8 mouse cellular contexts compared by ENCODE assay signal in the genomic region with DNA sequence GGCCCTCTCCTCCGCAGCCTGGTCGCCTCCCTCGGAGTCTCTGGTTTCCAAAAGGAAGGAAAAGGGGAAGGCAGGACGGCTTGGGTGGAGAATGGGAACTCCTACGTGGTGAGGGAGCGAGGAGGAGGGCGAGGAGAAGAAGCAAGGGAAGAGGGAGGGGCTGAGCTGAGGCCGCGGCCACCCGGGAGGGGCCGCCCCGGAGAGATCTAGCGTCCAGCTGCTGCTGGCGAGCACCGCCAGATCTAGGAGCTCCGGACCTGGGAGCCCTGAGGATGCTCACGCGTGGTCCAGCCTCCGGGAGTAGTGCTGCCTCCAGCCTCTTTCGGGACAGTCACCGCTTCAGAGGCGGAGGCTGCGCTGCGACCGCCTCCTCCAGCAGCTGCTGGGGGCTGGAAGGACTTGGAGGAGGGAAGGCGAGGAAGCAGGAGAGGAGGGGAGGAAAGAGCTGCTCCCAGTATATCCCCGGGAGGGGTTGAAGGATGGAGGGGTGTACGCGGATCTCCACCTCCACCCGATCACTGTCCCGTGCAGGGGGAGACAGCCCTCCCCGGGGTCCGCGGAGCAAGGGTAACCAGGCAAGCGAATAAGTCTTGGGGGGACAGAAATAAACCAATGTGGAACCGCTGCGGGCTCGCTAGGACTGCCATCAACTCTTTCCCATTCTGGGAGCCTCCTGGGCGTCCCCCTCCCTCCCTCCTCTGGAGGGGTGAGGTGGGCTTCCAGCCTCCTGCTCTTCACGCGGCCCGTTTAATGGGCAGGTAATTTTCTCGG. TPM values are rescaled to one million over a fixed set of nuclear protein-coding genes. Genes with fewer than 3 reads are reported as not detected.
DNase-seq lines count a peak whose midpoint lies in the region; ATAC-seq lines count a peak whose summit lies in the region.

TSS of gene Robo2 (minus strand) at position 345 of the 771 bp plus-strand sequence.

- ATAC-seq in embryonic facial prominence, embryonic 11.5 days (replicated peaks; ENCODE audit: insufficient number of reproducible peaks, low FRiP score, low TSS enrichment, low read depth): peak; percentile 92
- peak; percentile 56 for ATAC-seq in megakaryocyte progenitor cell, adult 5-6 weeks (replicated peaks; ENCODE audit: poor library complexity)

- H3K4me2 ChIP-seq in embryonic facial prominence, embryonic 11.5 days (ENCODE audit: low read depth, low read length): peak within 1 kb of the TSS; percentile 93

- no peaks in the 10 kb centered on the region for H3K27me3 ChIP-seq in embryonic facial prominence, embryonic 11.5 days (ENCODE audit: control insufficient read depth, insufficient read depth, low read length)

- no peaks in the 10 kb centered on the region for H3K4me1 ChIP-seq in embryonic facial prominence, embryonic 11.5 days (ENCODE audit: control insufficient read depth, insufficient read depth, low read length)

- peak within 1 kb of the TSS; percentile 61 for H3K4me3 ChIP-seq in embryonic facial prominence, embryonic 11.5 days (ENCODE audit: low read depth, low read length)

- peak within 1 kb of the TSS; percentile 66 for H3K9ac ChIP-seq in embryonic facial prominence, embryonic 11.5 days (replicated peaks; ENCODE audit: low read length)

- H3K36me3 ChIP-seq in embryonic facial prominence, embryonic 11.5 days (replicated peaks; ENCODE audit: control insufficient read depth, insufficient read depth, low read depth, low read length): no peaks in the 10 kb centered on the region

- no peaks in the 10 kb centered on the region for H3K9me3 ChIP-seq in embryonic facial prominence, embryonic 11.5 days (replicated peaks; ENCODE audit: control insufficient read depth, low read length)

- under 1% methylated on average over 43 of the region's 43 CpGs for WGBS in embryonic facial prominence, embryonic 11.5 days

- H3K27ac ChIP-seq in embryonic facial prominence, embryonic 11.5 days (replicated peaks; ENCODE audit: low read depth, low read length): peak within 1 kb of the TSS; percentile 81

- intact Hi-C loops in left cerebral cortex, postnatal 36 days (cut with DNase I): loop anchor here (5.0 to 10.0 kb wide), 4 partner anchors 273 to 1414 kb away; no protein-coding TSS in a partner anchor

- DNase-seq in brain, adult 2 months (ENCODE audit: low read depth, low spot score): peak; percentile 85
- DNase-seq in embryonic facial prominence, embryonic 11.5 days (ENCODE audit: low spot score): peak; percentile 75
- peak; percentile 46 to 52 for DNase-seq in heart, adult 18-20 months
- peak; percentile 40 for DNase-seq in kidney, adult 11 months
- DNase-seq in left cerebral cortex, postnatal 36 days (ENCODE audit: low spot score in 2 of 2): peak; percentile 78 to 82
- DNase-seq in right cerebral cortex, postnatal 36 days (ENCODE audit: low spot score in 2 of 2): peak; percentile 68 to 70
- no peak for DNase-seq in adipocyte (ENCODE audit: low spot score)

RNA-seq across cellular contexts. Expression of gene Robo2, which starts in this region (rescaled TPM):
- polyA plus RNA-seq in embryonic facial prominence, embryonic 11.5 days (2014; fragmentation: Nextera tagmentation; extraction: Ambion mirVana): 31.1 and 37.3 TPM in 2 replicates
- total RNA-seq in heart, adult 18-20 months (2021): 1 to 10 TPM; 1.1 to 1.4 TPM
- 100 to 1,000 TPM; 131 to 153 TPM for total RNA-seq in left cerebral cortex, postnatal 36 days (2021)
- not detected in 2 replicates for total RNA-seq in megakaryocyte progenitor cell, adult 5-6 weeks (2015)
- not detected in 2 replicates for total RNA-seq in megakaryocyte progenitor cell, adult 5-6 weeks (2017)

Comparison
In these comparisons a context has a peak if more than half of its experiments do, and no peak if none do; other contexts are left out.
1. RNA of gene Robo2 (total RNA-seq): 131 to 153 TPM in left cerebral cortex, postnatal 36 days; 1.1 to 1.4 TPM in heart, adult 18-20 months and not detected in megakaryocyte progenitor cell, adult 5-6 weeks; every median in the first group is over 10 times any median in the second.
2. Peak in ATAC-seq in megakaryocyte progenitor cell, adult 5-6 weeks; RNA of the gene not detected or under 1 TPM.